Mouse (Mus musculus): ENCODE data around the gene Lamtor2. TPM values are rescaled to one million over a fixed set of nuclear protein-coding genes. Genes with fewer than 3 reads are reported as not detected.

Gene Lamtor2
- polyA plus RNA-seq, 1 experiment from 2014 or later: 93.9 TPM

DNA sequence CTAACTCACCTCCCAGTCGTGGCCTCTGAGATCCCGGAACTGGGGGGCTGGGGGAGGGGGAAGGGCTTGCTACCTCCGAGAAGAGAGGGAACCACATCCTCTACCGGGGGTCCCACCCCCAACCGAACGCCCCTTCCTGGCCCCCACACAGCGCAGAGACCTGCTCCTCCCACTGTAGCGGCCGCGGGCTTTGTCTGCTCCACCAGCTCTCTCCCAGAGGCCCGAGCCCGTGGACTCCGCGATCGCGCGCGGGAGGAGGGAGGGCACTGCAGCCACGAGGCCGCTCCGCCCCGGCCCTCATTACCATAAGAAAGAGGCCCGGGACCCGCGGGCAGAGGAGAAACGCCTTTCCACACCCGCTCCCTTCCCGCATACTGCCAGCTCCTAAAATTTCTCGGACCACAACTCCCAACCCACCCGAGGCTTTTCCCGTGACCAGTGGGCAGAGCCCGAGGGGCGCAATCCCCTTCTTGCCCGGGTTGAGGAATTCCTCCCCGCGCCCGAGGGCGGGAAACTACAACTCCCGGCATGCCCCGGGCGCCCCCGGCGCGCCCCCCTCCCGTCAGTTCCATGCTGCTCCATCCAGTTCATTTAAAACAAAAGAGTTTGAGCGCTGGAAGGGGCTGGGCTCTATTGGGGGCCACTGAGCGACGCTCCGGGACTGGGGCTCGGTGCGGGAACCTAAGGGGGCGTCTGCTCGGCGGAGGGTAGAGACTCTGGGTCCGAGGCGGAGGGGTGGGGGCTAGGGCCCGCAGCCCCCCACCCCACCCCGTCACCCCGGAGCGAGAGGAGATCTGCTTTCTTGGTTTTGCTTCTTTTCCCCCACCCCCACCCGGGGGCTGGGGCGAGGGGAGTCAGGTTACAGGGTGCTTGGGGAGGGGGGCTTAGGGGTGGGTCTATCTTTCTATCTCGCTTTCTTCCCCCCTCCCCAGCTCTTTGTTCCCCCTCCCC, 21.3 kb downstream of the Lamtor2 start:
- H3K4me1 ChIP-seq (ENCODE audit: insufficient read depth): peaks cover 29% of the 10 kb centered on the region
- H3K9me3 ChIP-seq (ENCODE audit: low read depth, low read length): no peaks in the 10 kb centered on the region
- TF ChIP-seq CTCF (IDR thresholded peaks at IDR 0.05; ENCODE audit: low read depth): no peak
- peak; percentile 81 for ATAC-seq (ENCODE audit: insufficient read depth)
- peak overlapping the region; percentile 98 for H3K27ac ChIP-seq (ENCODE audit: low read depth)
- H3K9ac ChIP-seq: peak overlapping the region; percentile 99
- H3K4me2 ChIP-seq: peak overlapping the region; percentile 86
- under 1% methylated on average over 59 of the region's 63 CpGs for WGBS
- H3K36me3 ChIP-seq (ENCODE audit: insufficient read depth): peaks cover 15% of the 10 kb centered on the region
- H3K4me3 ChIP-seq (ENCODE audit: low read depth, low read length): peak overlapping the region; percentile 90
- no peaks in the 10 kb centered on the region for H3K27me3 ChIP-seq (ENCODE audit: insufficient read depth, low read length)
- peak; percentile 92 for DNase-seq

DNA sequence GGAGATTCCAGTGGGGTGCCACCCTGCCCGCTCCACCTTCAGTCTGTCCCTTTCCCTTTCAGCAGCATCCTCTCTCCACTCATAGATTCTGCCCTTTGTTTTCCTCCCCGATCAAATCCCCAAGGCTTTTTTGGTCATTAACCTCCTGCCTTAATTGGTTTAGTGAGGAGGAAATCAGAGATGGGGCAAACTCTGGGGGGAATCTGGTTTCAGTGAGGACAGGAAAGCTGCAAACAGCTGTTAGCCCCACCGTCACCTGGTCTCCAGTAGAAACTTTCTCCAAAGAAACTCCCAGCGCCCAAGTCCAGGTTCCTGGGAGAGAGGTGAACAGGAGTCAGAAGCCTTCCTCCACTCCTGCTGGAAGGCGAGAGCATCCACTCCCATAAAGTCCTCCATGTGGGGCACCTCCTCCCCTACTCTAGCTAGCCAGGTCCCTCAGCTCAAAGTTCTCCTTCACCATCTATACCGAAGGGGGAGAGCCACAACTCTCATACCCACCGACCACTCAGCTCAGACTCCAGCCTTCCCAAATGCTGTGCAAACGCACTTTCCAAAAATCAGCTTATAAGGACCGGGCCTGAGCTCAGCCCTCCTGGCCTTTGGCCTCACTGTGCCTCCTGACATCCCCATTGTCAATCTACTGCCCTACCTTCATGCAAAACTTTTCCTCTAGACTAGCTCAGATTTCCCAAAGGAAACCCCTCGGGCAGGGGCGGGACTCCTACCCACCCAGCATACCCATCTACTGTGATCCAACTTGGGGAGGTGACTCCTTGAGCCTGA, 22.6 kb downstream of the Lamtor2 start:
- peaks cover 4% of the 10 kb centered on the region for H3K36me3 ChIP-seq (ENCODE audit: insufficient read depth)
- peak overlapping the region; percentile 98 for H3K27ac ChIP-seq (ENCODE audit: low read depth)
- no peak for TF ChIP-seq CTCF (IDR thresholded peaks at IDR 0.05; ENCODE audit: low read depth)
- H3K27me3 ChIP-seq (ENCODE audit: insufficient read depth, low read length): no peaks in the 10 kb centered on the region
- H3K4me2 ChIP-seq: peak overlapping the region; percentile 86
- H3K4me1 ChIP-seq (ENCODE audit: insufficient read depth): peaks cover 17% of the 10 kb centered on the region
- WGBS: 11% methylated on average over 11 of the region's 11 CpGs
- no peaks in the 10 kb centered on the region for H3K9me3 ChIP-seq (ENCODE audit: low read depth, low read length)
- H3K9ac ChIP-seq: peak overlapping the region; percentile 99
- no peak for ATAC-seq (ENCODE audit: insufficient read depth)
- peak overlapping the region; percentile 90 for H3K4me3 ChIP-seq (ENCODE audit: low read depth, low read length)
- no peak for DNase-seq

DNA sequence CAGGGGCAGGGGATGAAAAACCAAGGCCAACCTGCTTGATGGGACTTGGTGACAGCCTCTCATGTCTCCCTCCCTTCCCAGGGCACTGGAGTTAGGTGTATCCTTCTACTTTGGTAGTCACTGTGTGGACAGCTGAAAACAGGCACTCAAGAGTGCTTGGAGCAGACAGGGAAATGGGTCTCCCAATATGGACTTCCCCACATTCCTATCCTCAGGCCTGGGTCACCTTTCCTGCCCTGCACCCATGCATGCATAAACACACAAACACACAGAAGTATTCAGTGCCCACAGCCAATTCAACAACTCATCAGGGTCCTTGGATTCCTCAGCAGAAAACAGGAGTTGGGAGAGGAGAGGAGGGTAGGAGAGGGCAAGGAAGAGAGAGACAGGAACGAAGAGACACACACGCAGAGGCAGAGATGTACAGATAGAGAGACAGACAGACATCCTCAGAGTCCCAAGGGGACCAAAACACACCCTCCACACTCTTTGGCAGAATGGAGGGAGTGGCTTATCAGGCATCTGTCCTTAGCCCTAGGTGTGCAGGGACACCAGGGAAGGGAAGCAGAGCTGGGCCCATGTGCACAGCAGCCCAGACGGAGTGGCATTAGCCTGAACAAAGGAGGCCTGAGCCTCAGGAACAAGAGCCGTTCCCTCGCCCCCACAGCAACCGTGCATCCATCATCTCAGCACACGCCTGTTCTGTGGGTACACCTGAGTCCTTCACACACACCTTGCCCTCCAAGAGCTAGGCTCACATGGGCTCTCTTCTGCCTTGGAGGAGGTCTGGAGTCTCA, 23.5 kb downstream of the Lamtor2 start:
- ATAC-seq (ENCODE audit: insufficient read depth) (no peak), DNase-seq (no peak)
- Histone ChIP-seq H3K4me3 (ENCODE audit: low read depth, low read length) (peak overlapping the region; percentile 90), H3K4me1 (ENCODE audit: insufficient read depth) (0 out of 2 replicates have a peak, but pooled peaks cover 11% of the 10 kb centered on the region), H3K9me3 (ENCODE audit: low read depth, low read length) (no peaks in the 10 kb centered on the region), H3K27ac (ENCODE audit: low read depth) (no peak overlapping the region; the same call in 1 of the 2 replicates), H3K9ac (peak overlapping the region; percentile 99), H3K27me3 (ENCODE audit: insufficient read depth, low read length) (no peaks in the 10 kb centered on the region), H3K36me3 (ENCODE audit: insufficient read depth) (peaks cover 11% of the 10 kb centered on the region), H3K4me2 (peak overlapping the region; percentile 86)
- WGBS: 38% methylated on average over 7 of the region's 7 CpGs
- no peak for TF ChIP-seq CTCF (IDR thresholded peaks at IDR 0.05; ENCODE audit: low read depth)

DNA sequence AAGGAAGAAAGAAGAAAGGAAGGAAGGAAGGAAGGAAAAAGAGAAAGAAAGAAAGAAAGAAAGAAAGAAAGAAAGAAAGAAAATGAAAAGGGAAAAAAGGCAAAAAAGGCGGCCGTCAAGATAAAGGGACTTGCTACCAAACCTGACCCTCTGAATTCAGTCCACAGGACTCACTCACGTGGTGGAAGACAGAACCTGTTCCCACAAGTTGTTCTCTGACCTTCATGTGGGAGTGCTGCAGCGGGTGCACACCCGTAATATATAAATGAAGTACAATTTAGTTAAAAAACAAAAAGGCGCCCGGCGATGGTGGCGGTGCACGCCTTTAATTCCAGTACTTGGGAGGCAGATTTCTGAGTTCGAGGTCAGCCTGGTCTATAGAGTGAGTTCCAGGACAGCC, 24.2 kb downstream of the Lamtor2 start:
- no peak overlapping the region for H3K27ac ChIP-seq (ENCODE audit: low read depth)
- DNase-seq: no peak
- H3K36me3 ChIP-seq (ENCODE audit: insufficient read depth): peaks cover 14% of the 10 kb centered on the region
- no peak overlapping the region for H3K9ac ChIP-seq
- no peak for TF ChIP-seq CTCF (IDR thresholded peaks at IDR 0.05; ENCODE audit: low read depth)
- no peak overlapping the region for H3K4me3 ChIP-seq (ENCODE audit: low read depth, low read length)
- 0 out of 2 replicates have a peak overlapping the region, but pooled peaks have one; percentile 86 for H3K4me2 ChIP-seq
- WGBS: 80% methylated on average over 11 of the region's 11 CpGs
- no peaks in the 10 kb centered on the region for H3K9me3 ChIP-seq (ENCODE audit: low read depth, low read length)
- no peak for ATAC-seq (ENCODE audit: insufficient read depth)
- 0 out of 2 replicates have a peak, but pooled peaks cover 11% of the 10 kb centered on the region for H3K4me1 ChIP-seq (ENCODE audit: insufficient read depth)
- H3K27me3 ChIP-seq (ENCODE audit: insufficient read depth, low read length): no peaks in the 10 kb centered on the region

DNA sequence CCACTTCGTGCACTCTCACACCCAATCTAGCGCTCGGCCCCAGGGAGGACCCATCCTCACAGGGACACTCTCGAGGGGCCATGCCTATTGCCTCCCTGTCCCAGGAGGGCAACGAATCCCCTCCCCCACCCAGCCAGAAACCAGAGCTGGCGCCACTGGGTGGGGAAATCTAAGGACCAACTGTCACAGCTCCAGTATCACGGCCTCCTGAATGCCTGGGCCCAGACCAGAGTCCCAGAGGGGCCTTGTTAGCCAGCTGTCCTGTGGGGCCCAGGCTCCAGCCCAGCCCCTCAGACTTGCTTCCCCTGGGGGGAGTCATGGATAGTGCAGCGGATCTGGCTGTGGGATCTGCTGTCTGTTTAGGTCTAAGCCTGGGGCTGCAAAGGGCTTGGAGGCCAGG, 25.3 kb downstream of the Lamtor2 start:
- ATAC-seq (ENCODE audit: insufficient read depth) (no peak), DNase-seq (no peak)
- 0 out of 2 replicates have a peak, but pooled peaks cover 11% of the 10 kb centered on the region for H3K4me1 ChIP-seq (ENCODE audit: insufficient read depth)
- H3K27ac ChIP-seq (ENCODE audit: low read depth): no peak overlapping the region; the same call in 1 of the 2 replicates
- peaks cover 21% of the 10 kb centered on the region for H3K36me3 ChIP-seq (ENCODE audit: insufficient read depth)
- 32% methylated on average over 8 of the region's 8 CpGs for WGBS
- peak overlapping the region; percentile 36; the same call in 1 of the 2 replicates for H3K9ac ChIP-seq
- peak overlapping the region; percentile 35; the same call in 1 of the 2 replicates for H3K4me2 ChIP-seq
- H3K4me3 ChIP-seq (ENCODE audit: low read depth, low read length): no peak overlapping the region; the same call in 1 of the 2 replicates
- no peaks in the 10 kb centered on the region for H3K9me3 ChIP-seq (ENCODE audit: low read depth, low read length)
- no peak for TF ChIP-seq CTCF (IDR thresholded peaks at IDR 0.05; ENCODE audit: low read depth)
- H3K27me3 ChIP-seq (ENCODE audit: insufficient read depth, low read length): no peaks in the 10 kb centered on the region
